Mouse (Mus musculus): ENCODE data around the gene Stk25. TPM values are rescaled to one million over a fixed set of nuclear protein-coding genes. Genes with fewer than 3 reads are reported as not detected.
A peak's percentile ranks its signal among the peaks of the same experiment; 100 is the strongest.

Stk25 gene
- polyA plus RNA-seq, 1 experiment from 2014 or later: 176 TPM

DNA sequence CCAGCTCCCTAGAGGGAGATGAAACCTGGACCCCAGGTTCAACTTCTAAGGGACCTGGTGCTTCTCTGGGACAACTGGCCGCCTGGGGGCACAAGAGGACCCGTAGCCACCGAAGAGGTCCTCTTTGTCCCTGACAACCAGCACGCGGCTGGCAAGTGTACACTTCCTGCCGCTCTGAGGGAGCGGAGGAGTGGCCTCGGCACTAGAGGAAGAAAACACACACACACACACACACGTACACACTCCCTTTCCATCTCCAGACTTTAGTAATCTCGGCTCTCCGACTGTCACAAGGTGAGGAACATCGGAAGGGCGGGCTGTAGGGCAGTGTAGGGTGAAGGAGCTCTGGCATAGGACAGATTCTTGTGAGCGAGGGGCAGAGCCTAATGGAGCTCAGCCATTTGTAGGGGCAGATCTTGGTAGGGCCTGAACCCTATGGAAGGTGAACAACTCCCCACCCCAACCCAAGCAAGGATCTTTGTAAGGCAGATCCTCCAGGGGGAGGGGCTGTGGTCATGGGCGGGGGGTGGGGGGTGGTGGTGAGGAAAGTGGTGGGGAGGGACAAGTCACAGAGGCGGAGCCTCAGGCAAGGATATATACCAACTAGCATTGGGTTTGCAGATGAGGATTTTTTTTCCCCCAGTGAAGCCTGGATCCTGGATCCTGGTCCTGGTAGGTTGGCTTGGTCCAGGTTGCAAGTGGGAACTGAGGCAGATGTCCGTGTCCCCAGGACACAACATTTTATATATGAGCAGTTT is 10.5 kb upstream of the Stk25 start:
- Histone ChIP-seq H3K4me1 (peaks cover 9% of the 10 kb centered on the region), H3K27me3 (no peaks in the 10 kb centered on the region), H3K36me3 (no peaks in the 10 kb centered on the region), H3K9ac (peak overlapping the region; percentile 8; the same call in 1 of the 2 replicates), H3K27ac (peak overlapping the region; percentile 28; the same call in 1 of the 2 replicates), H3K9me3 (no peaks in the 10 kb centered on the region), H3K4me2 (peak overlapping the region; percentile 55), H3K4me3 (peak overlapping the region; percentile 32)
- peak; percentile 73 for ATAC-seq (ENCODE audit: insufficient number of reproducible peaks, low FRiP score, low TSS enrichment, low read depth)
- WGBS: 14% methylated on average over 17 of the region's 17 CpGs

DNA sequence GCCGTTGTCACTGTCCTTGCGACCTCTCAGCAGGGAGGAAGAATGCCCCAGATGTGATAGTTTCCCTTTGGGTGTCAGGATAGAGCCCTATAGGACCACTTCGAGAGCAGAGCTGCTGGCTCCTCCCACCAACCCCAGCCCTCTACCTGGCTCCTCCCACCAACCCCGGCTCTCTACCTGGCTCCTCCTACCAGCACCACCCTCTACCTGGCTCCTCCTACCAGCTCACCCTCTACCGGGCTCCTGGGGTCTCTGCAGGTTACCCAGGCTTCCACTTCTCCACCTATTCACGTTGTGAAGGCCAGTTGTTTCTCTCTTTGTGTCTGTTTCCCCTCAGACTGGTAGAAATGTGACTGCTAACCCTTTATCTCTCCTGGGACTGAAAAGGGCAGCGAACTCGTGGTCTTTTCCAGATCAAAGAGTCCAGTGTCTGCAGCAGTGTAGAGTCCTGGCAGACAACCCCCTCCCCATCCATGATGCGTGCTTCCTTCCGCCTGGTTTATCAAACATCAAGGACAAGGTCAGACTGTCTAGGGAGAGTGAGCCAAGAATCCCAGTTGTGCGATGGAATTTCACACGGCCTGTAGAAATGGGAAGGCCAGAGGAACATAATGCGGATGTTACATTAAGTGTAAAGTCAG is 9.4 kb upstream of the Stk25 start:
- ATAC-seq (ENCODE audit: insufficient number of reproducible peaks, low FRiP score, low TSS enrichment, low read depth): no peak
- no peak overlapping the region for H3K4me2 ChIP-seq
- H3K36me3 ChIP-seq: no peaks in the 10 kb centered on the region
- no peak overlapping the region; the same call in 1 of the 2 replicates for H3K27ac ChIP-seq
- no peaks in the 10 kb centered on the region for H3K9me3 ChIP-seq
- H3K4me1 ChIP-seq: peaks cover 9% of the 10 kb centered on the region
- no peaks in the 10 kb centered on the region for H3K27me3 ChIP-seq
- 39% methylated on average over 13 of the region's 13 CpGs for WGBS
- H3K4me3 ChIP-seq: no peak overlapping the region
- H3K9ac ChIP-seq: no peak overlapping the region

GRCm38 (mm10) chr1:93657025-93657360 is 1.5 kb downstream of the Stk25 start:
- H3K27ac ChIP-seq: no peak overlapping the region
- WGBS: 69% methylated on average over 5 of the region's 5 CpGs
- no peaks in the 10 kb centered on the region for H3K27me3 ChIP-seq
- H3K4me2 ChIP-seq: no peak overlapping the region
- H3K4me1 ChIP-seq: no peaks in the 10 kb centered on the region
- no peak for ATAC-seq (ENCODE audit: insufficient number of reproducible peaks, low FRiP score, low TSS enrichment, low read depth)
- no peaks in the 10 kb centered on the region for H3K9me3 ChIP-seq
- H3K9ac ChIP-seq: no peak overlapping the region
- no peak overlapping the region for H3K4me3 ChIP-seq
- no peaks in the 10 kb centered on the region for H3K36me3 ChIP-seq

GRCm38 (mm10) chr1:93656325-93657024 is 2.0 kb downstream of the Stk25 start:
- no peak for ATAC-seq (ENCODE audit: insufficient number of reproducible peaks, low FRiP score, low TSS enrichment, low read depth)
- 63% methylated on average over 7 of the region's 7 CpGs for WGBS
- H3K9me3 ChIP-seq: no peaks in the 10 kb centered on the region
- H3K4me2 ChIP-seq: no peak overlapping the region
- no peak overlapping the region for H3K4me3 ChIP-seq
- no peak overlapping the region for H3K27ac ChIP-seq
- no peaks in the 10 kb centered on the region for H3K27me3 ChIP-seq
- H3K4me1 ChIP-seq: no peaks in the 10 kb centered on the region
- H3K9ac ChIP-seq: no peak overlapping the region
- no peaks in the 10 kb centered on the region for H3K36me3 ChIP-seq

DNA sequence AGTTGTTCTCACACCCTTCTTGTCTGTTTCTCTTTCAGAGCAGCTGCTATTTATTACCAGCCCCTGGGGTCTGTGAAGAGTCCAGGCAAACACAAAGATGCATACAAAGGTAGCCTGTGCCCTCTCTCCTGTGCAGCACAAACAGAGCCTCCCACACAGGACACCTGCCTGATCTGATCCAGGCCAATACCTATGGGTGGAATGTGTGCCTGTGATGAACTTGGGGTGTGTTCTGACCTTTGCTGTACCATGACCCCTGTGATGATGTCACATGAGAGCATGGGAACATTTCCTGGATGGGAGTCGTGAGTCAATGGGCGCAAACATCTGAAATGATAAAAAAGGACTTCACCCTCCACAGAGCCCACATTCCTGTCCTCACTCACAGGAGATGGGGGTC is 3.7 kb downstream of the Stk25 start:
- no peaks in the 10 kb centered on the region for H3K9me3 ChIP-seq
- no peaks in the 10 kb centered on the region for H3K27me3 ChIP-seq
- no peak overlapping the region for H3K4me3 ChIP-seq
- H3K36me3 ChIP-seq: no peaks in the 10 kb centered on the region
- ATAC-seq (ENCODE audit: insufficient number of reproducible peaks, low FRiP score, low TSS enrichment, low read depth): no peak
- no peak overlapping the region for H3K27ac ChIP-seq
- H3K9ac ChIP-seq: no peak overlapping the region
- H3K4me2 ChIP-seq: no peak overlapping the region
- WGBS: 76% methylated on average over 2 of the region's 2 CpGs
- H3K4me1 ChIP-seq: no peaks in the 10 kb centered on the region

DNA sequence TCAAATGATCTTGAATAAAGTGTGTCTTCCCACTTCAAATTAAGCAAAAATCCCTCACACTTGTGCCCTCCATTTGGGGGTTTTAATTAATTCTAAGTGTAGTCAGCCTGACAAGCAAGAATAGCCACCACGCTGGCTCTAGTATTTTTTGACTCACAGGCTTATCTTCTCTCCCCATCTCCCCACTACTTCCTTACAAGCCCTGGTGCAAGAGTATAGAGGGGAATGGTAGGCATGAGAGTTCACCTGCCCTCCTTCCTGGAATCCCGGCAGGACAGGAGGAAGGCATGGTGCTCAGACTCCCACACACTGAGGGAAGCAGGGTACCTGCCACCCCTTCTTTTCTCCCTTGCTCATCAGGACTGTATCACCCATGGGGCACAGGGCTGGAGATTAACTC is 4.2 kb downstream of the Stk25 start:
- Histone ChIP-seq H3K9ac (no peak overlapping the region), H3K4me3 (no peak overlapping the region), H3K4me1 (no peaks in the 10 kb centered on the region), H3K36me3 (no peaks in the 10 kb centered on the region), H3K27me3 (no peaks in the 10 kb centered on the region), H3K27ac (no peak overlapping the region), H3K9me3 (no peaks in the 10 kb centered on the region), H3K4me2 (no peak overlapping the region)
- ATAC-seq (ENCODE audit: insufficient number of reproducible peaks, low FRiP score, low TSS enrichment, low read depth): no peak
- WGBS: 39% methylated on average over 2 of the region's 2 CpGs

GRCm38 (mm10) chr1:93649604-93650172 is 8.8 kb downstream of the Stk25 start:
- Histone ChIP-seq H3K9ac (no peak overlapping the region), H3K4me3 (no peak overlapping the region), H3K36me3 (no peaks in the 10 kb centered on the region), H3K9me3 (no peaks in the 10 kb centered on the region), H3K4me2 (no peak overlapping the region), H3K27me3 (no peaks in the 10 kb centered on the region), H3K27ac (no peak overlapping the region), H3K4me1 (no peaks in the 10 kb centered on the region)
- 71% methylated on average over 5 of the region's 5 CpGs for WGBS
- ATAC-seq (ENCODE audit: insufficient number of reproducible peaks, low FRiP score, low TSS enrichment, low read depth): no peak

DNA sequence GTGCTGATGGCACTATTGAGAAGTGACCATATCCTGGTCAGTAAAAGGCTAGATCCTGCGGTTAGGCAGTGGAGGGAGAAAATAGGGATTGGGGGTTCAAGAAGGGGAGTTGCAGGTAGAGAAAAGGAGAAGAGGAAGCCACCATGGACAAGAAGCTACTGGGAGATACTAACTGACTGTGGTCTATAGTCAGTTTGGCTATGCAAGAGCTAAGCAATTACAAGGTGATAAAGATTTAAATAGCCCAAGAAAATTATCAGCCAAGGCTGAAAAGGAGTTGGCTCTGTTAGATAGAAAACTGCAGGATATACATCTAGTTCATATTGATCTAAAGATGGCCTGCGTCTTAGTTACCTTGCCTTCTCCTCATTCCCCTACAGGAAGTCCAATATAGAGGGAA is 15.8 kb downstream of the Stk25 start:
- no peak for ATAC-seq (ENCODE audit: insufficient number of reproducible peaks, low FRiP score, low TSS enrichment, low read depth)
- H3K4me2 ChIP-seq: no peak overlapping the region
- H3K36me3 ChIP-seq: no peaks in the 10 kb centered on the region
- 89% methylated on average over 2 of the region's 2 CpGs for WGBS
- no peaks in the 10 kb centered on the region for H3K27me3 ChIP-seq
- H3K9me3 ChIP-seq: no peaks in the 10 kb centered on the region
- no peak overlapping the region for H3K9ac ChIP-seq
- H3K4me1 ChIP-seq: no peaks in the 10 kb centered on the region
- no peak overlapping the region for H3K4me3 ChIP-seq
- H3K27ac ChIP-seq: no peak overlapping the region

DNA sequence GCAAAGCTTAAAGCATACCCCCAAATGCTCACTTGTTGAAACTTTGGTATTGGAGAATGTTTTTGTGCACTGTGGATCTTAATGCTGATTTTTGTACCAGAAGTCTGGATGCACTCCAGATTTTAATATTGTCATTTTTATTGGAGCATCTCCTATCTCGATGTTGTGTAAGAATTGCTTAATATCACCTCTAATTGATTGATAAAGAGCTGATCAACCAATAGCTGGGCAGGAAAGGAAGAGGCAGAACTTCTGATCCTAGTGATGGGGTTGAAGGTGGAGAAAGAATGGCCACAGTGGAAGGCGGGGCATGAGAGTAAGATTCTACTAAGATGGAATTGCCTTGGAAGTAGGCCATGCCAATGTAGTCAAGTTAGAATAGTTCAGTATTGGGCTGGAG is 16.5 kb downstream of the Stk25 start:
- Histone ChIP-seq H3K9ac (no peak overlapping the region), H3K27me3 (no peaks in the 10 kb centered on the region), H3K4me3 (no peak overlapping the region), H3K4me2 (no peak overlapping the region), H3K36me3 (no peaks in the 10 kb centered on the region), H3K27ac (no peak overlapping the region), H3K4me1 (no peaks in the 10 kb centered on the region), H3K9me3 (no peaks in the 10 kb centered on the region)
- ATAC-seq (ENCODE audit: insufficient number of reproducible peaks, low FRiP score, low TSS enrichment, low read depth): no peak
- whole genome bisulfite sequencing: 89% methylated on average over 2 of the region's 2 CpGs

DNA sequence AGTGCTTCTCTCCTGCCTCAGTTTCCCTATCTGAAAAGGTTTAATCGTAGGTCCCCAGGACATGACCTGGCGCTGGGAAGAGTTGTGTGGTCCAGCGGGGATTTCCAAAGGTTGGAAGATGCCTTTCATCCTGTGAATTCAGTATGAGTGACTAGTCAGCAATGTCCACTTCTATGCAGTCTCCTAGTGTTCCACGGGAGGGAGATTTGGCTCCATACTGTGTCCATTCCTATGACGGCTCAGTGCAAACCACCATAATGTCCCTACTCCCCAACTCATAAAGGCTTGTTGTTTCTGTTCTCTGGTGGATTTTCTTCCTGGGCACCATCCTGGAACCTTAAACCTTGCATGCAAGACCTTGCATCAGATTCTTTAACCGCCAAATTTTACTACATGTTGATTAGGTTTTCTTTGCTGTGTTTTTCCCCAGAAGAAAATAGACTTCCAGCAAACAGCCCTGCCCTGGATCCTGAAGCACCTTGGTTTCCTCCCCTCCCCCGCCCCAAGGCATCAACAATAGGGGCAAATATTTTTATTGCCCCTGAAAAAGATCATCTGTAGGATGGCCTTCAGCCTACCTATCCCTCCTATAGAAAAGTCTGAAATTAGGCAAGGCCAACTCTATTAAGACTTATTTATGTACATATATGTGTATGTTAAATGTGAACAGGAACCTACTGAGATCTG is 22.1 kb downstream of the Stk25 start:
- H3K9ac ChIP-seq: no peak overlapping the region
- 0 out of 2 replicates have a peak, but pooled peaks cover 8% of the 10 kb centered on the region for H3K36me3 ChIP-seq
- H3K4me2 ChIP-seq: peak overlapping the region; percentile 82
- peak overlapping the region; percentile 69 for H3K27ac ChIP-seq
- WGBS: 28% methylated on average over 7 of the region's 7 CpGs
- H3K9me3 ChIP-seq: no peaks in the 10 kb centered on the region
- no peaks in the 10 kb centered on the region for H3K27me3 ChIP-seq
- peaks cover 21% of the 10 kb centered on the region for H3K4me1 ChIP-seq
- peak overlapping the region; percentile 96 for H3K4me3 ChIP-seq
- ATAC-seq (ENCODE audit: insufficient number of reproducible peaks, low FRiP score, low TSS enrichment, low read depth): no peak

DNA sequence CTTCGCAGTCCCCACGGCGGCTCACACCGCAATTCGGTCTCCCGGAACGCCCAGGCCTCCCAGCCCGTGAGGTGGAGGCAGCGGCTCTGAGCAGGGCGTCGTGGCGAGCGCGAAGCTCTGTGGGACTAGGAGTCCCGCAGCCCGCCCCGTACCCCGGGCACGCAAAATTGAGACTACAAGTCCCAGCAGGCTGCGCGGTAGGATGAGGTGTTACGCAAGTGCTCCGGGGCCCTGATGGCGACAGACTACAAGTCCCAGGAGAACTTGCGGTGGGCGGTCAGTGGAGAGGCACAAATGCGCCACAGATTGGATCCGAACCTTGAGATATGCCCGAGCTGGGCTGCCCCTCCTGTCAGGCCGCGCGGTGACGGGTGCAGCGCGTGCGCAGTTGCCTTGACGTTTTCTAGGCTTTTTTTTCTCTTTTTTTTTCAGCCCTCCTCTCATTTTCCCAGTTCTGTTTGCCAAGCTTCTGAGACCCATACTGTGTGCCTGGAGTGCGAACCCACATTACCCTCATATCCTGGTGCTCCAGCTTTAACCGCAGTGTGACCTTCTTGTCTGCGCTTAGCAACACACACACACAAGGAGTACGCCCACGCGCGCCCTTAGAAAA is 22.8 kb downstream of the Stk25 start:
- no peaks in the 10 kb centered on the region for H3K9me3 ChIP-seq
- peaks cover 9% of the 10 kb centered on the region; the same call in 1 of the 2 replicates for H3K36me3 ChIP-seq
- WGBS: 1% methylated on average over 44 of the region's 44 CpGs
- peak overlapping the region; percentile 99 for H3K9ac ChIP-seq
- peaks cover 21% of the 10 kb centered on the region for H3K4me1 ChIP-seq
- H3K4me2 ChIP-seq: peak overlapping the region; percentile 82
- H3K27ac ChIP-seq: peak overlapping the region; percentile 91
- no peaks in the 10 kb centered on the region for H3K27me3 ChIP-seq
- peak; percentile 99 for ATAC-seq (ENCODE audit: insufficient number of reproducible peaks, low FRiP score, low TSS enrichment, low read depth)
- H3K4me3 ChIP-seq: peak overlapping the region; percentile 96
